Mouse (Mus musculus) bone marrow macrophage, adult 2 months (primary cell): Measurements from ENCODE around the gene Sncg.

ENCODE experiments used
- CTCF ChIP-seq: IDR thresholded peaks from 2 replicates; pipeline ENCODE4 v1.5.1; 2012; ENCODE audit warnings: low read depth, mild to moderate bottlenecking, low read length, moderate library complexity
- POLR2A ChIP-seq: IDR thresholded peaks from 2 replicates; pipeline ENCODE4 v1.6.1; 2012; ENCODE audit warnings: mild to moderate bottlenecking, low read depth, low read length, borderline replicate concordance

- TF ChIP-seq POLR2A (no peak), CTCF (no peak)
Observed at GRCm38 (mm10) chr14:34355301-34355700, 19.3 kb downstream of the Sncg start, which contains the start of gene Fam25c.
